Mouse (Mus musculus): ENCODE measurements around the gene Ptcra.

- no peak for TF ChIP-seq SMC3 (IDR thresholded peaks at IDR 0.05; ENCODE audit: low read depth, low read length)
- no peak for TF ChIP-seq ELF1 (IDR thresholded peaks at IDR 0.05; ENCODE audit: low read depth, low read length)
- no peak for TF ChIP-seq CTCF (conservative IDR thresholded peaks at IDR 0.05 in 1 of 2, IDR thresholded peaks at IDR 0.05 in 1 of 2; ENCODE audit: low read depth in 2 of 2, low read length in 2 of 2)
- TF ChIP-seq POLR2A (IDR thresholded peaks at IDR 0.05; ENCODE audit: low read depth, low read length) = no peak
- no peak for TF ChIP-seq CHD2 (IDR thresholded peaks at IDR 0.05; ENCODE audit: low read length)
- TF ChIP-seq MAFK (IDR thresholded peaks at IDR 0.05; ENCODE audit: insufficient replicate concordance, low read length) = no peak
- TF ChIP-seq GABPA (IDR thresholded peaks at IDR 0.05; ENCODE audit: insufficient replicate concordance, low read depth, low read length) = no peak
- TF ChIP-seq USF1 (IDR thresholded peaks at IDR 0.05; ENCODE audit: low read depth, low read length) = no peak
- TF ChIP-seq SIN3A (IDR thresholded peaks at IDR 0.05; ENCODE audit: low read length) = no peak
- TF ChIP-seq HCFC1 (IDR thresholded peaks at IDR 0.05; ENCODE audit: low read depth, low read length) = no peak
- no peak for TF ChIP-seq MXI1 (IDR thresholded peaks at IDR 0.05; ENCODE audit: low read depth, low read length)
- no peak for TF ChIP-seq NELFE (IDR thresholded peaks at IDR 0.05; ENCODE audit: low read depth, low read length)
Observed at GRCm38 (mm10) chr17:46808376-46808775, 44.9 kb upstream of the Ptcra start.
